Mouse (Mus musculus): ENCODE measurements around the gene A930002H24Rik. TPM values are rescaled to one million over a fixed set of nuclear protein-coding genes. Genes with fewer than 3 reads are reported as not detected.

The A930002H24Rik gene
- total and polyA plus RNA-seq, 3 experiments, result not detected

DNA sequence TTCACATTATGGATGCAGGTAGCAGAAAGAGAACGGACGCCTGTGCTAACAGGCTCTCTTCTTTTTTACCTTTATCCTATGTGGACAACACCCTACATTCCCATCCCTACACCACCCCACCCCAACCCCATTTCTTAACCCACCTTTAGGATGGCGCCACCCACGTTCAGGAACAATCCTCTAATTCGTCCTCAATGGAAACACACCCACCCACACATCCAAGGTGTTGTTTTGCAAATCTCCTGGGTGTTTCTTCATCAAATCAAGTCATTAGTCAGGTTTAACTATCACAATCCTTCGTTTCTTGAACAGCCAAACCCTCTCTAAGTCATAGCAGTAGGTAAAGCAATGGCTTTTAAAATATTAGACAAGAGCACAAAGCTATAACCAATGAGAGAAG is 50.0 kb downstream of the A930002H24Rik start:
- TF ChIP-seq CTCF (conservative IDR thresholded peaks at IDR 0.05 in 1 of 2, IDR thresholded peaks at IDR 0.05 in 1 of 2; ENCODE audit: low read depth in 2 of 2, low read length in 2 of 2) (no peak), IRF4 (IDR thresholded peaks at IDR 0.05; ENCODE audit: low read depth, low read length) (no peak), MXI1 (IDR thresholded peaks at IDR 0.05; ENCODE audit: low read depth, low read length) (no peak), ELF1 (IDR thresholded peaks at IDR 0.05; ENCODE audit: low read depth, low read length) (no peak), MAZ (IDR thresholded peaks at IDR 0.05; ENCODE audit: low read depth, low read length) (no peak), KAT2A (IDR thresholded peaks at IDR 0.05; ENCODE audit: insufficient replicate concordance, low read length) (no peak), ETS1 (conservative IDR thresholded peaks at IDR 0.05; ENCODE audit: low read depth, low read length) (no peak), NRF1 (IDR thresholded peaks at IDR 0.05; ENCODE audit: low read depth, low read length) (no peak), UBTF (IDR thresholded peaks at IDR 0.05; ENCODE audit: low read depth, low read length) (no peak), POLR2AphosphoS2 (IDR thresholded peaks at IDR 0.05; ENCODE audit: low read depth, low read length) (no peak), EP300 (IDR thresholded peaks at IDR 0.05; ENCODE audit: low read length) (no peak), SMC3 (IDR thresholded peaks at IDR 0.05; ENCODE audit: low read depth, low read length) (no peak), MYC (IDR thresholded peaks at IDR 0.05; ENCODE audit: low read depth, low read length) (no peak), ZKSCAN1 (IDR thresholded peaks at IDR 0.05; ENCODE audit: borderline replicate concordance, low read depth, low read length) (no peak), RAD21 (IDR thresholded peaks at IDR 0.05; ENCODE audit: low read depth, low read length) (no peak), JUN (IDR thresholded peaks at IDR 0.05; ENCODE audit: insufficient read depth, low read depth, low read length) (no peak), HCFC1 (IDR thresholded peaks at IDR 0.05; ENCODE audit: low read depth, low read length) (no peak), E2F4 (IDR thresholded peaks at IDR 0.05; ENCODE audit: insufficient replicate concordance, low read depth, low read length) (no peak)
- dilution Hi-C loops (cut with MboI; ENCODE audit: extremely low pct_ligation_motif_present, extremely low pct_unique_long_range_greater_than_20kb, low sequenced_read_pairs) (no loop called here), in situ Hi-C loops (cut with MboI; ENCODE audit: low pct_ligation_motif_present, low pct_unique_long_range_greater_than_20kb, low sequenced_read_pairs) (no loop called here)
- Histone ChIP-seq H3K4me1 (ENCODE audit: control insufficient read depth in 1 of 2, insufficient read depth in 2 of 2) (no peaks in the 10 kb centered on the region; a peak in 1 of 4 replicates), H3K9ac (ENCODE audit: insufficient read depth, low read depth) (no peak overlapping the region), H3K79me2 (replicated peaks; ENCODE audit: control insufficient read depth, extremely low read depth, insufficient read depth, poor library complexity, severe bottlenecking) (no peaks in the 10 kb centered on the region), H3K4me3 (replicated peaks in 1 of 3; ENCODE audit: low read depth in 2 of 3, low read length in 2 of 3, poor library complexity in 1 of 3) (no peak overlapping the region), H3K4me2 (ENCODE audit: insufficient read depth, low read depth, poor library complexity, severe bottlenecking) (no peak overlapping the region), H3K27me3 (replicated peaks) (peaks cover 1% of the 10 kb centered on the region), H3K9me3 (replicated peaks; ENCODE audit: low read length) (no peaks in the 10 kb centered on the region), H3K36me3 (replicated peaks in 1 of 2; ENCODE audit: control insufficient read depth in 1 of 2, insufficient read depth in 1 of 2, low read length in 1 of 2) (no peaks in the 10 kb centered on the region), H3K27ac (ENCODE audit: insufficient read depth, low read depth) (no peak overlapping the region)
- no peak for DNase-seq (ENCODE audit: extremely low read depth)

Other genes with a start within 250 kb of the A930002H24Rik start
- gene Fer, start 729 bp downstream of the A930002H24Rik start, total RNA-seq (2012; rRNA removed), result 3.4 and 4.5 TPM in 2 replicates
- gene Fer, start 729 bp downstream of the A930002H24Rik start, total RNA-seq (2014; rRNA removed), result 4.3 and 4.9 TPM in 2 replicates
- 4.9 and 5.1 TPM in 2 replicates for gene Fer, start 729 bp downstream of the A930002H24Rik start, polyA plus RNA-seq (2012; ENCODE audit: insufficient read length, low read depth)

Data from CH12.LX (cell line).